Mouse (Mus musculus) hindbrain, postnatal 0 days (tissue): ENCODE measurements around the gene Cyp2j5. TPM values are rescaled to one million over a fixed set of nuclear protein-coding genes. Genes with fewer than 3 reads are reported as not detected.

Source experiments
- ATAC-seq: fragments of 200-750 bp; cut with Nextera tagmentation; 2 replicates; pipeline ENCODE4 v1.8.0; 2017; ENCODE audit warnings: mild to moderate bottlenecking, moderate TSS enrichment, moderate library complexity
- DNase-seq: peaks from one replicate; pipeline ENCODE4 v3.0.0-alpha.2; 2015; ENCODE audit warnings: low spot score
- H3K27ac ChIP-seq: fragments of 300-500 bp; sonication (generic); 2 replicates; pipeline ENCODE4 v1.5.1; 2014; ENCODE audit warnings: mild to moderate bottlenecking
- H3K27me3 ChIP-seq: fragments of 300-500 bp; sonication (generic); 2 replicates; pipeline ENCODE4 v1.6.1; 2014; ENCODE audit warnings: low read length, mixed read lengths; ENCODE audit not compliant: insufficient read depth
- H3K36me3 ChIP-seq: fragments of 300-500 bp; sonication (generic); 2 replicates; pipeline ENCODE4 v1.6.1; 2014; ENCODE audit warnings: low read length, mixed read lengths; ENCODE audit not compliant: insufficient read depth
- H3K4me1 ChIP-seq: fragments of 300-500 bp; sonication (generic); 2 replicates; pipeline ENCODE4 v1.6.1; 2014; ENCODE audit warnings: antibody characterized with exemption, low read length, mixed read lengths; ENCODE audit not compliant: insufficient read depth
- H3K4me2 ChIP-seq: fragments of 300-500 bp; sonication (generic); 2 replicates; pipeline ENCODE4 v1.6.1; 2014; ENCODE audit warnings: low read depth, mild to moderate bottlenecking, low read length, moderate library complexity, mixed read lengths
- H3K4me3 ChIP-seq: fragments of 300-500 bp; sonication (generic); 2 replicates; pipeline ENCODE4 v1.5.1; 2014; ENCODE audit warnings: low read length
- H3K9ac ChIP-seq: fragments of 300-500 bp; sonication (generic); replicated peaks from 2 replicates; pipeline ENCODE4 v1.6.1; 2014; ENCODE audit warnings: mild to moderate bottlenecking, low read length, moderate library complexity, mixed read lengths
- H3K9me3 ChIP-seq: fragments of 300-500 bp; sonication (generic); 2 replicates; pipeline ENCODE4 v1.6.1; 2016; ENCODE audit warnings: low read length, mixed read lengths
- CTCF ChIP-seq: IDR thresholded peaks from 2 replicates; pipeline ENCODE4 v1.5.1; 2016; ENCODE audit warnings: antibody characterized with exemption, control low read depth, low read depth
- WGBS: fragments of 180-500 bp; shearing (Covaris S2); extraction: QIAGEN DNeasy Blood & Tissue Kit; methylation state at CpG from one replicate; pipeline ENCODE4 v1.1.7; 2014; 5-methylcytosine and 5-hydroxymethylcytosine counted together
- polyA plus RNA-seq: library from polyadenylated mRNA; unstranded; fragments of >200 nt; fragmentation: Nextera tagmentation; extraction: Ambion mirVana; gene quantifications from 2 replicates; pipeline ENCODE4 v1.2.1, GENCODE M21; 2015
- total RNA-seq: library from RNA; depleted of rRNA; stranded (reverse); fragments of >200 nt; gene quantifications from 2 replicates; pipeline ENCODE4 v1.2.3, GENCODE M21; 2014

Cyp2j5 gene
- total and polyA plus RNA-seq, 2 experiments from 2014 or later = not detected

DNA sequence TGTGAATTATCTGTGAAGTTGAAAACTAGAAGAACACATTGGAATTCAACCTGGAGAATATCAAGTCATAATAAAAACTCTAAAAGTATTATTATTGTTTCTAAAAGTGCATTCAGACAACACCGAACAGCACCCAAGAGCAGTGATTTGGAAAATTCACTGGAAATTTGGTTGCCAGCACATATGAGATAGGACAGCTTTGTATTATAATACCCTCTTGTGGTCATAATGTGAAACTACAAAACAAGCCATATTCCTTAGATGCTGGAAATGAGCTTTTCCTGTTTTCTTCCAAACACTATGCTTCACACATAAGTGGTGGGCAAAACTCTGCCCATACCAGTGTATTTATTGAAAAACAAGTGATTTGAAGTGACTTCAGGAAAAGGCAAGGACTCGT is 19.5 kb upstream of the Cyp2j5 start:
- Histone ChIP-seq H3K9me3 (no peaks in the 10 kb centered on the region), H3K36me3 (no peaks in the 10 kb centered on the region), H3K4me1 (no peaks in the 10 kb centered on the region), H3K27me3 (no peaks in the 10 kb centered on the region), H3K27ac (no peak overlapping the region), H3K9ac (no peak overlapping the region), H3K4me3 (no peak overlapping the region), H3K4me2 (no peak overlapping the region)
- peak; percentile 73 for TF ChIP-seq CTCF
- DNase-seq (peak; percentile 82), ATAC-seq (peak; percentile 82)
- 14% methylated on average over 2 of the region's 2 CpGs for WGBS

DNA sequence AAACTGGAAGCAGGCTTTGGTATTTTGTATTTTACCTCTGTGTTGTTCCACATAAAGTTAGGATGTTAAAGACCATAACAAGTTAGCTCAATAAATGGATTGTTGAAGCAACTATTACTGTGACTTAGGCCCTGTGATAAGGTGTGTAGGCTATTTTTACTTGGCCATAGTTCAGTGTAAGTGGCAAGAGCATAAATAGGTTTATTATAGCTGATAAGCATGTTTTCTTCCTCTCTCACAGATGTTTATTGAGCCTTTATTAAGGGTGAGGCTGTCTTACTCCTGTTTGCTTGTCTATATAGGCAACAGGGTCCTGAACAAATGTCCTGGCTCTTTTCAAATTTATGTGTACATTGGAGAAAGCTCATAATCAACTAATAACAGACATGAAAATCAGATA is 17.0 kb upstream of the Cyp2j5 start:
- no peak overlapping the region for H3K9ac ChIP-seq
- ATAC-seq (no peak), DNase-seq (no peak)
- H3K9me3 ChIP-seq = no peaks in the 10 kb centered on the region
- no peak overlapping the region for H3K4me2 ChIP-seq
- TF ChIP-seq CTCF = no peak
- no peak overlapping the region for H3K27ac ChIP-seq
- H3K4me3 ChIP-seq = no peak overlapping the region
- H3K27me3 ChIP-seq = no peaks in the 10 kb centered on the region
- H3K4me1 ChIP-seq = no peaks in the 10 kb centered on the region
- no peaks in the 10 kb centered on the region for H3K36me3 ChIP-seq

DNA sequence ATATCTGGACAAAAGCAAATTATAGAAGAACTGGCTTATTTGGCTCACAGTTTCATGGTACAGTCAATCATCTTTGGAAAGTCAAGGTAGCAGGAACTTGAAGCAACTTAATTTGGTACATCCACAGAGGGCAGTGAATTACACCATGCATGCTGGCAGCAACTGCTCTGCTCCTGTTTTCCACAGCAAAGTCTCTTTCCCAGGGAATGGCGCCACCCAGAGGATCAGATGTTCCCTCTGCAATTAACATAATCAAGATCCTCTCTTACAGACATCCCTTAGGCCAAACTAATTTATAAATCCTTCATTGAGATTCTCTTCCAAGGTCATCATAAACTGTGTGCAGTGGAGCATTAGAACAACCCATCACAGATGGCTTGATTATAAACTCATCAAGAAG is 16.3 kb upstream of the Cyp2j5 start:
- peak; percentile 59; the same call in 1 of the 2 replicates for ATAC-seq
- no peaks in the 10 kb centered on the region for H3K4me1 ChIP-seq
- peak; percentile 72 for DNase-seq
- no peaks in the 10 kb centered on the region for H3K36me3 ChIP-seq
- no peak overlapping the region for H3K4me2 ChIP-seq
- H3K9ac ChIP-seq = no peak overlapping the region
- H3K9me3 ChIP-seq = no peaks in the 10 kb centered on the region
- peak; percentile 69 for TF ChIP-seq CTCF
- no peaks in the 10 kb centered on the region for H3K27me3 ChIP-seq
- no peak overlapping the region for H3K27ac ChIP-seq
- no peak overlapping the region for H3K4me3 ChIP-seq
- WGBS = 22% methylated on average over 1 of the region's 1 CpGs

DNA sequence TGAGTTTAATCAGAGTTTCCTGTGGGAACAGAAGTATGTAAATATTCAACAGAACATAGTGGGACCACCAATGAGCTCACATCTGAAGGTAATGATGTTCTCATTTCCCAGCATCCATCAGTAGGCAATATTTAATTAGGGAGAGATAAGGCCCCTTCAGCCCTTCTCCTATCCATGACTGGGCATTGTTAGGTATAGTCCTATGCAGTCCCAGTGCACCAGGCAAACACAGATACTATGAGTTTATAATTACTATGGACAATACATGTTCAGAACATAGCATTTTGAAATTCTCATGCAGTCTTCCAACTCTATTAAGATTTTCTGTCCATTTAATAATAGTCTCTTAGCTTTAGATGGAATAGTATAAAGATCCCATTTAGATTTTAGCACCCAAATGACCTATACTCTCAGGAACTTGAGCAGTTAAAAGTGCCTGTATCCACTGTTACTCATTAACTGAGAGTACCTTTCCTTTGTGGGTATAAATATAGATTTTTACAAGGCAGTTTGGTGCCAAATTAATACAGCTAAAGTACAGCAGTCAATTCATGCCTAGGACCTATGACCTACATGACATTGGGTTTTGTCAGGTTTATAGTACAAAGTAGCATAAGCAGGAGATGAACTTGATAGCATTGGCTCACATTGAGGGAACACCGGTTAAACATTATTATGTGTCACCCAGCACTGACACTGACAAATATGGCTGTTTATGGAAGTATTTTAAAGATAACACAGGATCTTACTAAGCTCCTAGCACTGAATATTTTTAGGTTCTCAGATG is 907 bp upstream of the Cyp2j5 start:
- Histone ChIP-seq H3K36me3 (no peaks in the 10 kb centered on the region), H3K27ac (no peak overlapping the region), H3K4me3 (no peak overlapping the region), H3K4me1 (no peaks in the 10 kb centered on the region), H3K4me2 (no peak overlapping the region), H3K9ac (no peak overlapping the region), H3K9me3 (no peaks in the 10 kb centered on the region), H3K27me3 (no peaks in the 10 kb centered on the region)
- DNase-seq = no peak
- no peak for TF ChIP-seq CTCF
- no peak for ATAC-seq
- WGBS = 97% methylated on average over 1 of the region's 1 CpGs

DNA sequence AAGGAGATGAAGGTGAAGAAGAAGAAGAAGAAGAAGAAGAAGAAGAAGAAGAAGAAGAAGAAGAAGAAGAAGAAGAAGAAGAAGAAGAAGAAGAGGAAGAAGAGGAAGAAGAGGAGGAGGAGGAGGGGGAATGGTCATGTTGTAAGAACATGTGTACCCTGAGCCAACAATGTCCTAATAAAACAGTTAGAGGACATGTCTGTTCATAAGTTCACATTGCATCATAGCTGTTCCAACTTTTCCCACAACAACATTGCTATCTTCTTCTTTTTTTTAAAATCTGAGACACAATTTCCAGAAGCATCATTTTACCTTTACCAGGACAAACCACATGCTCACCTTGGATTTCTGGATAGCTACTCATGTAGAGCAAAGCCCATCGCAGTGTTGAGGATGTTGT is 28.5 kb downstream of the Cyp2j5 start:
- H3K9me3 ChIP-seq = no peaks in the 10 kb centered on the region
- H3K27me3 ChIP-seq = no peaks in the 10 kb centered on the region
- WGBS = 90% methylated on average over 1 of the region's 1 CpGs
- DNase-seq = no peak
- no peak overlapping the region for H3K4me2 ChIP-seq
- H3K36me3 ChIP-seq = no peaks in the 10 kb centered on the region
- H3K4me3 ChIP-seq = no peak overlapping the region
- no peak for ATAC-seq
- no peak overlapping the region for H3K27ac ChIP-seq
- H3K9ac ChIP-seq = no peak overlapping the region
- H3K4me1 ChIP-seq = no peaks in the 10 kb centered on the region
- no peak for TF ChIP-seq CTCF

DNA sequence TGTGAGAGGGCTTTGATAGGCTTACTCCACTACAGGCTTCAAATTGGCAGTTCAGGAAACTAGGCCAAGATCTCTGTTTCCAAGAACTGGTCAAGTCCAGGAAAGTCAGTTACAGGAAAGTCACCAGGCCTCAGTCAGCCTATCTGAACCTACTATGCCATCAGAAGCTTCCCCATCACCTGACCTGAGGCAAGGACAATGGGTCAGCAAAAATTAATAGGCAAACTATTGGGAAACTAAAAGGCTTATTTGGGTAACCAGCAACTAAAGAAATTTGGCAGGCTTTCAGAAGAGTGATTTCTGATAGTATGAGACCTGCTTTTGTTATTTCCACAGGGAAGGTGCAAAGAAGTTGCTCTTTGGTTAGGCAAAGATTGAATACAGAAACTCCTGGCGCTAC is 41.5 kb downstream of the Cyp2j5 start:
- no peaks in the 10 kb centered on the region for H3K4me1 ChIP-seq
- WGBS = 100% methylated on average over 1 of the region's 1 CpGs
- no peak overlapping the region for H3K4me2 ChIP-seq
- H3K9ac ChIP-seq = no peak overlapping the region
- no peak for TF ChIP-seq CTCF
- no peaks in the 10 kb centered on the region for H3K9me3 ChIP-seq
- no peak for DNase-seq
- no peaks in the 10 kb centered on the region for H3K36me3 ChIP-seq
- H3K4me3 ChIP-seq = no peak overlapping the region
- H3K27ac ChIP-seq = no peak overlapping the region
- ATAC-seq = no peak
- no peaks in the 10 kb centered on the region for H3K27me3 ChIP-seq

DNA sequence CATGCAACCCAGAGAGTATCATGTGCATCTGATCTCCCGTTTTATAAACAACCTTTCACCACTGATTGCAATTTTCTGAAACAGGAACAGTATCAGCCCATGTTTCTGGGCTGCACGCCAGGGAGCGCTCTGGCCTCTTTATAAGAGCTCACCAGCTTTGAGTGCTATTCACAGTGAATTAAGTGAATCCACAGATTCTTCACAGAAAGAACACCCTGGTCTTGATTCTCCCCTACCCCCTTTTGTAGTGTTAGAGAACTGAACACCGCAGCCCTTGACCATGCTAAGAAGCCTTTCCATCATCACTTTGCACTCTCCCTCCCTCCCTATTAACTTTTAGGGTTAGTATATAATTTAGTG is 72.2 kb downstream of the Cyp2j5 start:
- H3K9ac ChIP-seq = peak overlapping the region; percentile 58; the same call in 1 of the 2 replicates

More for the DNA sequence above, 72.2 kb downstream of the Cyp2j5 start:
- peak overlapping the region; percentile 74 for H3K4me2 ChIP-seq
- no peaks in the 10 kb centered on the region for H3K9me3 ChIP-seq
- H3K4me3 ChIP-seq = peak overlapping the region; percentile 44
- no peaks in the 10 kb centered on the region for H3K36me3 ChIP-seq
- TF ChIP-seq CTCF = peak; percentile 27; the same call in 1 of the 2 replicates
- DNase-seq (peak; percentile 82), ATAC-seq (peak; percentile 89)
- H3K27ac ChIP-seq = peak overlapping the region; percentile 85
- WGBS = 17% methylated on average over 4 of the region's 4 CpGs
- H3K27me3 ChIP-seq = no peaks in the 10 kb centered on the region
- H3K4me1 ChIP-seq = 0 out of 2 replicates have a peak, but pooled peaks cover 3% of the 10 kb centered on the region
